Mouse (Mus musculus) kidney, postnatal 14 days (tissue): ENCODE results near the gene Tm9sf4.

ENCODE experiments used
- DNase-seq: peaks from one replicate; pipeline ENCODE4 v3.0.0; 2022; ENCODE audit warnings: mixed read lengths

Tm9sf4 gene

DNA sequence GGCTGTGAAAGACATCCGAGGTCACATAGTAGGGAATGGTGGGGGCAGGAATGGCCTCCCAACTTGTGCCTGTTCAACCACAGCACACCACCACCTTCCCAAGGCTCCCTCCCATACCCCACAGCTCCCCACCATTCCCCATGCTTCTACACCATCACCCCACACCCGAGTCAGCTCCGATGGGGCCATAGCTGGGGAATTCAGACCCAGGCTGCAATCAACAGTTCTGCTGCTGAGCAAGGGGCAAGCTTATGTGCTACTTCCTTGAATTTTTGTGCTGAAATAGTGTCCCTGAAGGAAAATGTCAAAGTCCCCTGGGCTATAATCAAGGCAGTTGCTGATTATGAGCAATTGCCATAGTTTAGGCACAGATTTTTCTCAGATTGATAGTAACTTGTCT lies 57.4 kb downstream of the Tm9sf4 start:
- no peak for DNase-seq

DNA sequence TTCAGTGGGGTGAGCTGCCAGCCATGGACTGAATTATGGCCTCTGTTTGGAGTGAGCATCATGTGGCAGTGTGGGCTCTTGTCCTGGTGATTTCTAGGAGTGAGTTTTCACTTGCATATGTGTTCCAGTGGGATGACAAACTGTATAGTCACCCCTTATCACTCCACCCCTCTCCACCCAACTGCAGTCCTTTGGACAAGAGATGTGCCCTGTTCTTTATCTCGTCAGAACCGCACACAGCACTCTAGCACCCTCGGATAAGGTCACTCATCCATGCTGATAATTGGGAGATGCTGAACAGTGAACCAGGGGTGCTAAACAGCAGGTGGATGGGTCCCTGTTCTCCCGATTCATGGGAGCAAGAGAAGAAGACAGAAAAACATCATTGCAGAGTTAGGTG lies 60.5 kb downstream of the Tm9sf4 start:
- no peak for DNase-seq

DNA sequence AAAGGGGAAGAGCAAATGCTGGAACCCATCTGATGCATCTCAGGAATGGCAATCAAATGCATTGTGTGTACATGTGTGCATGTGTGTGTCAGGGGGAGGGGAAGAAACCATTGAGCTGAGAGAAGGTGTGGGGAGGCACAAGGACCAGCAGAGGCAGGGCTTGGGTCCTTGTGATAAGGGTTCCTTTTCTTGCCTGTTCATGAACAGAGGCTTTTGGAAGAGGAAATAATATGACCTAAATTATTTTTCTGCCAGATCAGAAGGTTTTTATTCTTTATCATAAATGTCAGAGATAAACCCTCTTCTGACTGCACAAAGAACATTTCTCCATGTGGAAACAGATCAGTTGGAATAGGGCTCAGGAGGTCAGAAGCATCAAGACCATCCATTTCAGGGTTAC lies 61.0 kb downstream of the Tm9sf4 start:
- DNase-seq, result no peak

GRCm38 (mm10) chr2:153222566-153222965 lies 61.5 kb downstream of the Tm9sf4 start:
- no peak for DNase-seq

DNA sequence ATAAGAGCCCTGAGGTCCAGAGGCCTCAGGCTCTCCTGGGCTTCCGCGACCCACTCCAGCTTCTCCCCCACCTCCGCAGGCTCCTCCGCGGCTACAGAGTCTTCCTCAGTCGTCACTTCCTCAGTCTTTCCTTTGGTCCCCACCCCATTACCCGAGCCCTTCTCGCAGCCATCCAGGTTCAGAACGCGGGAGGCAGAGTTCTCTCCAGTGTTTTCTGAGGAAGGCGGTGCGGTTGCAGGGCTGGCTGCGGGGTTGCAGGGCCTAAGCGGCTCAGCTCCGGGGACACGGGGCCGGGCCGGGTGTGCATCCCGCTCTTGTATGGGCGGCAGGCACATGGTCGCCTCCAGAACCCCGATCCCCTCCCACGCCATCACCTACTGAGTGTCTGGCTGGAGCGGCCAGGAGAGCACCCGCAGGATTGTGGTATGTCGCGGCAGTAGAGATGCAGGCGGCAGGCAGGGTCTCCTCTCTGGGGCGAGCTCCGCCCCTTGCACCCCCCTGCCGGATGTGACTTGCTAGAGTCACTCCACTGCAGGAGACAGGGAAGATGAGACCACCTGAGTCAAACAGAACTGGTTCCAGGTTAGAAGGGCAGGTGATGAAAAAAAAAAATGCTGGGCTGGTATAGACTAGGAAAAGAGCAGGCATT lies 64.0 kb downstream of the Tm9sf4 start, which contains the start of gene Tspyl3:
Tspyl3 (minus strand) TSS at position 496 of the 649 bp plus-strand sequence.
- peak; percentile 49 for DNase-seq

- no peak for DNase-seq
These were observed 64.5 kb downstream of the Tm9sf4 start for GRCm38 (mm10) chr2:153225595-153225953.

DNA sequence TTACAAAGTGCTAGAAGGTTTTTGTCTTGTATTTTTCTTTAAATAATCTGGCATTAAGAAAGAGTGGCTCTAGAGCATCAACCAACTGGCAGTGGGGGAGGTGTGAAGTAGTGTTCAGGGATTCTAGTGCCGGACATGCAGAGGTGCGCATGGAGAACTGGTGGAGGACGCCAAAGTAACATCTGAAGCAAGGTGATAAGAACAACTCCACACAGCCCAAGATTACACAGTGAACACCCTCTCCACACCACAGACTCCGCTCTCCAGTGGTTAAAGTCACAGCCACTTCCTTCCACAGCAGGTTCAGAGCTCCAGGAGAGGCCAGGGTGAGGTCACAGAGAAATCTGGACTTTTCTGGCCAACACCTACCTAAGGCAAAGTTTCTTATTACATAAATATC lies 66.9 kb downstream of the Tm9sf4 start:
- DNase-seq, result no peak

DNA sequence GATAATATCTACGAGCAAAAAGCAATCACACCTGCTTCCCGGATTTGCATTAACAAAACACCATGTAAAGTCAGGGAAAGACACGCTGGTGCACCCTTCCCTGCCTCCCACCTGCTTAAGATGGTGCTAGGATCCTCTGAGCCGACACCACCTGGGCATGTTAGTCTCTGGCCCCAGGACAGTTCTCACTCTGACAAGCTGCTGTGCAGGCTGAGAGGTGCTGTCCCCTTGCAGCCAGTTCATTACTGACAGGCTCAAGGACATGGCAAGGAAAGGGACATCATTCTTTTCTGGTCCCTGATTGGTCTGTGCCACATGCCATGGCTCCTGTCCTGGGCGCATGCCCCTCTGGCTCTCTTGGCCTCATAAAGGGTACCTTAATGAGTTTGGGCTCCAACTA lies 67.4 kb downstream of the Tm9sf4 start:
- DNase-seq, result no peak

DNA sequence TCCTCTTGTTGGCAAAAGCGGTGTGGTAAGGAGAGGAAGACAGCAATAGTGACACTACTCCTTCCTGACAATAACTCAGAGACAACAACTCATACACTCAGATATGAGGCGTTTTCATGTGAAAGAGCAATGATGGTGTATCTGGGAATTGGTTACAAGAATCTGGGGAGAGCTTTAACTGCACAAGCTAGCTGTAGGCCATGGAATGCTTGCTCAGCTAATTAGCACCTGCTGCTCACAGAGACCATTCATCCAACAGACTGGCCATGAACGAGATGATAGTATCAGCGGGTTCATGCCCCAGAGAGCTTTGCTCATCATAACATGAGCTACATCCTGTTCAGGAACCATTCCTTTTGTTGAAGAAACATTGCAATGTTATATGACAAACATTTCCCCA lies 76.1 kb downstream of the Tm9sf4 start:
- DNase-seq, result no peak

DNA sequence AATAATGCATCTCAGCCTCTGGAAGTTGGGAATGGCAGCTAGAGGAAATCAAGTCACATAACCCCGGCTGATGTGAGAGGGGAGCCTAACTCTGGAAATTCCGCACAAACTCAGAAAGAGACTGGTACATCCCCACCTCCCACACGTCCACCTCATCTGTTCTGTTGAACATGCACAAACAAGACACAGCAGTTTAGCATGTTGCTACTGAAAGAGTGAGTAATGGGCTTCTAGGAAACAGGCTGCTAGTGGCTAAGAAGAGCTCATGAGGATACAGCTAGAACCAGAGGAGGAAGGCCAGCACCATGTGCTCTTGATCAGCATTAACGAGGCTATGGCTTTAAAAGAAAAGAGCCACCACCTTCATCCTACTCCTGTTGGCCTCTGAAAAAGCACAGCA lies 76.8 kb downstream of the Tm9sf4 start:
- no peak for DNase-seq

DNA sequence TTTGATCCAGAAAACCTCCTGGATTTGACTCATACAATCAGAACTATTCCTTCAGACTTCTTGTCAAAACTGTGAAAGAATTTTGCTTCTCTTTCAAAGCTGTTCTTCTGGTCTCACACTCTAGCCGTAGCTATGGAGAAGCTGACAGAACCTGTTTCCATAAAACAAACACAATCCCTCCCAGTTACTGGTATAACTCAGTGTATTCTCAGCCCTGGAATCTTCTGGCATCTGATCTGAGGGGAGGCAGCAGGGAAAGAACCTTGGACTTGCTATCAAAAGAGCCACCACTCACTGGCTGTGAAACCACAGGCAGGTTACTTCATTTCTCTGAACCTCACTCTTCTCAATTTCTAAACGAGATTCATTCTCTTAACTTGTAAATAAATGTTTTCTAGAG lies 77.3 kb downstream of the Tm9sf4 start:
- no peak for DNase-seq

GRCm38 (mm10) chr2:153239021-153239859 lies 78.1 kb downstream of the Tm9sf4 start:
- no peak for DNase-seq

DNA sequence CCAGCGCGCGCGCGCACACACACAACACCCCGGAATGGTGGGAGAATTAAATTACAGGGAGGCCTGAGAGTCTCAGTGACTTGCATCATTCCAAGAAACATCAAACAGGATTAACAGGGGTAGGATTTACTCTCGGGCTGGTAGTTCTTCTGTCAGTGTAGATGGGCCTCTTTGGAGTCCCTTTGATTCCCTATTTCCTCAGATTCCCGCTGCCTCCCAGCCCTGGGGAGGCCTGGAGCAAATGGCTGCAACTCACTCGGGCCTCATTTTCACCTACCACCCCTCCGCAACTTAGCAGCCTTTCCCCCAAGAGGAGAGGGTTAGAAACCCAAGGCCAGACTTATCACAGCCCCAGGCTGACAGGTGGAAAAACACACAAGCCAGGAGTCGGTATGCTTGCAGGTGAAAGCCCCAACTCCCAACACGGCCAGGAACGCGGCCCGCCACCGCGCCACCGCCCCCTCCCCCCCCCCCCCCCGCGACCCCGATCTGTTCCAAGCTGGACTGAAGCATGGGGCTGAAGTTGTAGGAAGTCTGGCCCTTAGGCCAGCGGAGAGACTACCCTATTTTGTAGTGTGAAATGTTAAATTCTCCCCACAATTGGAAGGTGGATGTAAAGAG lies 78.9 kb downstream of the Tm9sf4 start:
- no peak for DNase-seq

DNA sequence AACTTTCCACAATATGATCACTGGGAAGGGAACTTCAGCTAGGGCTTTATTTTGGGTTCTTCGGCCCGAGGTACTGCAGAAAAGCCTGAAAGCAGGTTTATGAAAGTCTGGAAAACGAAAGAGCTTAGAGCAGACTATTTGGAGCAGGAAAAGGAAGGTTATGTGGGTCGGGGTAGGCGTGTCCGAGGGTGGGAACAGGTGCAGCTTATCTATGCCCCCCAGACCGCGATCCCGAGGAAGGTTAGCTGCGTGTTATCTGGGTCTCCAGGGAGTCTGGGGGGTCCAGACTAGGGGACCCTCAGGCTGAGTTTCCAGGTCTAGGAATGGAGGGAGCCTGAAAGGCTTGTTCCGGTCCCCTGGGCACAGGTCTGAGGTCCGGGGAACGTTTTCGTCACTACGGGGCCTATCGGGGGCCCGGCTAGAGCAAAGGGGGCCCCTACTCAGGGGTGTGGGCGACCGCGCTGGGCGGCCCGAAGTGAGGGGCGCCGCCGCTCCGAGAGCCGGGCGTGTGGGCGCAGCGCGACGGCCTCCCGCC lies 79.7 kb downstream of the Tm9sf4 start:
- DNase-seq, result peak; percentile 21

- peak; percentile 95 for DNase-seq
These were observed 80.3 kb downstream of the Tm9sf4 start, which contains the start of the genes Plagl2 and Pofut1 for GRCm38 (mm10) chr2:153241250-153242014. TSS of gene Plagl2 (minus strand) at chr2:153241426. TSS of gene Pofut1 (plus strand) at chr2:153241533.

- no peak for DNase-seq
These were observed 81.1 kb downstream of the Tm9sf4 start for GRCm38 (mm10) chr2:153242156-153242555.

GRCm38 (mm10) chr2:153249751-153250150 lies 88.6 kb downstream of the Tm9sf4 start:
- DNase-seq, result no peak

DNA sequence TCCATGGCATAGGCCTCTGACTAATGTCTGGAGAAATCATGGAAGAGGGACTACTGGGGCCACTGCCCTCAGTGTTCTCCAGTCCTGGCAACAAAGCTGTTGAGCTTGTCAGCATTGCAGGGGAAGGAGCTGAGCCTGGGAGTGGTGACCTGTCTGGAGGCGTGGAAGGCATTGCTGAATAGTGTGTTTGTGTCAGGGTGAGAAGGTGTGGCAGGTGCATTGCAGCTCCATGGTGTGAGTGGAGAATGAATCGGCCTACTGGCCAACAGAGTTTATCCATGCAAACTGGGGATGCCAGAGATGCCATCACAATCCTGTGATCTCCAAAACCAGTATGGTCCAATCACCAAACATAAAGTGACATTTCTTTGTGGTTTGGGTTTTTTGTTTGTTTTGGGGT lies 95.5 kb downstream of the Tm9sf4 start:
- no peak for DNase-seq

- no peak for DNase-seq
These were observed 98.1 kb downstream of the Tm9sf4 start for GRCm38 (mm10) chr2:153259030-153259863.
